Comparison of ENCODE assay signal across 10 mouse cellular contexts in the genomic region with DNA sequence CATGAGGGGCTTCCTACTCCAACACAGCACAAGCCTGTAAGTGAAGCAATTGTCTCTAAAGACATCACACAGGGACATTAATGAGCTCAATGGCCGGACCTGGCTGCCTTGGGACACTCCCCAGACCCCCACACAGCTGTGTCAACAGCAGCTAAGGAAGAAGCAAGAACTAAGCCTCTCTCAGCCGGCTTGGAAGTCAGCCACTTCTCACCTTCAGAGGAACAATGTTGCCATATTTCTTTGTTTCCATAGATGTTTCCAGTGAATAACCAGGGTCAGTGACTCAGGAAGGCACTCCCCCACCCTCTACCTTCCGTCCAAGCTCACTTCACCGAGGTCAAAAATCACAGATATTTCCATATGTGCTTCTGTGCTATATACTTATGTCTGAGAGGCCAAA.
DNase-seq lines count a peak whose midpoint lies in the region.
"Had no signal": no experiment of that assay in that cellular context is flagged by ENCODE, and none has a peak within 500 bp of the region (broad histone marks: within the 10 kb centered on the region; RNA-seq: fewer than 3 reads in every experiment).

No protein-coding gene starts in this region.

- peak overlapping the region; percentile 56 for H3K27ac ChIP-seq in brown adipose tissue, adult 24 weeks (replicated peaks; ENCODE audit: low read depth, low read length)

- H3K4me1 ChIP-seq in brown adipose tissue, adult 24 weeks (ENCODE audit: control insufficient read depth, insufficient read depth, insufficient read length, low read length): peaks cover 22% of the 10 kb centered on the region

- H3K4me3 ChIP-seq in brown adipose tissue, adult 24 weeks (ENCODE audit: insufficient read depth, low read depth, low read length): no peak overlapping the region

- peak; percentile 26 for DNase-seq in gastrocnemius, postnatal 14 days
- no peak for DNase-seq in gastrocnemius, postnatal 4 days (ENCODE audit: low spot score in 2 of 2)
- DNase-seq in heart, adult 9 months (ENCODE audit: low spot score in 2 of 2): peak; percentile 46 to 68
- DNase-seq in kidney, postnatal 4 days: peak; percentile 59 to 72
- DNase-seq in thymus, postnatal 14 days: no peak
- DNase-seq in cerebellum, adult 8-10 months: no peak
- no peak for DNase-seq in cerebellum, adult 11 months
- DNase-seq: cerebellum, adult 18-20 months; layer of hippocampus, postnatal 36 days had no signal

- intact Hi-C loops in gastrocnemius, postnatal 14 days (cut with DNase I; ENCODE audit: low total_unique reads): no loop called here

Comparison
In these comparisons a context has a peak if more than half of its experiments do, and no peak if none do; other contexts are left out.
1. DNase-seq: peak in gastrocnemius, postnatal 14 days (single experiment), heart, adult 9 months (2 of 2) and kidney, postnatal 4 days (2 of 2); none in gastrocnemius, postnatal 4 days (0 of 2), thymus, postnatal 14 days (single experiment), cerebellum, adult 8-10 months (single experiment) and cerebellum, adult 11 months (single experiment).